Mouse (Mus musculus) bone marrow, adult 2 months (tissue): ENCODE measurements around the gene Myh9. TPM values are rescaled to one million over a fixed set of nuclear protein-coding genes. Genes with fewer than 3 reads are reported as not detected.

Experiments
- H3K27ac ChIP-seq: fragments of 200-500 bp; 2 replicates; pipeline ENCODE4 v1.5.1; 2012; ENCODE audit warnings: low read depth, mild to moderate bottlenecking, control low read depth, inconsistent platforms, low read length; ENCODE audit not compliant: control insufficient read depth, poor library complexity, insufficient read depth
- H3K4me1 ChIP-seq: fragments of 200-500 bp; 2 replicates; pipeline ENCODE4 v1.6.1; 2011; ENCODE audit warnings: low read length; ENCODE audit not compliant: control insufficient read depth, insufficient read depth
- H3K4me3 ChIP-seq: fragments of 200-500 bp; replicated peaks from 2 replicates; pipeline ENCODE3; 2011; ENCODE audit warnings: mild to moderate bottlenecking, low read depth, low read length, control low read depth; ENCODE audit not compliant: control insufficient read depth
- CTCF ChIP-seq: fragments of 200-500 bp; IDR thresholded peaks from 2 replicates; pipeline ENCODE4 v1.5.1; 2011; ENCODE audit warnings: low read length, control low read depth; ENCODE audit not compliant: control insufficient read depth, insufficient read depth
- POLR2A ChIP-seq: fragments of 200-500 bp; IDR thresholded peaks from 2 replicates; pipeline ENCODE4 v1.6.1; 2011; ENCODE audit warnings: low read depth, mild to moderate bottlenecking, control low read depth, low read length, borderline replicate concordance; ENCODE audit not compliant: control insufficient read depth
- WGBS: fragments of 180-500 bp; shearing (Covaris S2); methylation state at CpG from one replicate; pipeline ENCODE4 v1.1.7; 2018; 5-methylcytosine and 5-hydroxymethylcytosine counted together
- polyA plus RNA-seq: library from polyadenylated mRNA; stranded (reverse); fragments of >200 nt; gene quantifications from 2 replicates; pipeline ENCODE4 v1.2.4, GENCODE M21; 2011; ENCODE audit warnings: low replicate concordance; ENCODE audit not compliant: missing spikeins, insufficient read depth, insufficient read length

Gene Myh9
- polyA plus RNA-seq, 1 experiment = 399 TPM

- Histone ChIP-seq H3K4me1 (peaks cover 33% of the 10 kb centered on the region), H3K27ac (peak overlapping the region; percentile 83), H3K4me3 (peak overlapping the region; percentile 37)
- 37% methylated on average over 9 of the region's 9 CpGs for WGBS
- TF ChIP-seq POLR2A (no peak), CTCF (no peak)
Measured at GRCm38 (mm10) chr15:77835930-77836653, 5.9 kb downstream of the Myh9 start.

- peaks cover 39% of the 10 kb centered on the region for H3K4me1 ChIP-seq
- WGBS = 36% methylated on average over 15 of the region's 15 CpGs
- TF ChIP-seq CTCF (no peak), POLR2A (no peak)
- peak overlapping the region; percentile 88 for H3K27ac ChIP-seq
- H3K4me3 ChIP-seq = peak overlapping the region; percentile 24
Measured at GRCm38 (mm10) chr15:77834336-77835268, 7.4 kb downstream of the Myh9 start.

- Histone ChIP-seq H3K4me1 (peaks cover 38% of the 10 kb centered on the region), H3K4me3 (no peak overlapping the region), H3K27ac (peak overlapping the region; percentile 88)
- TF ChIP-seq CTCF (no peak), POLR2A (no peak)
- WGBS = 70% methylated on average over 6 of the region's 6 CpGs
Measured at GRCm38 (mm10) chr15:77833731-77834130, 8.2 kb downstream of the Myh9 start.

- H3K4me3 ChIP-seq = no peak overlapping the region
- peak overlapping the region; percentile 88 for H3K27ac ChIP-seq
- H3K4me1 ChIP-seq = peaks cover 40% of the 10 kb centered on the region
- TF ChIP-seq CTCF (no peak), POLR2A (no peak)
Measured at GRCm38 (mm10) chr15:77833083-77833482, 8.9 kb downstream of the Myh9 start.

- H3K4me1 ChIP-seq = peaks cover 36% of the 10 kb centered on the region
- 29% methylated on average over 7 of the region's 7 CpGs for WGBS
Measured at GRCm38 (mm10) chr15:77832458-77832904, 9.5 kb downstream of the Myh9 start.

GRCm38 (mm10) chr15:77831754-77832457, 10.1 kb downstream of the Myh9 start:
- TF ChIP-seq POLR2A (no peak), CTCF (no peak)
- Histone ChIP-seq H3K4me1 (peaks cover 35% of the 10 kb centered on the region), H3K27ac (peak overlapping the region; percentile 77), H3K4me3 (peak overlapping the region; percentile 14)
- 40% methylated on average over 8 of the region's 8 CpGs for WGBS

More at GRCm38 (mm10) chr15:77832458-77832904, 9.5 kb downstream of the Myh9 start:
- Histone ChIP-seq H3K27ac (peak overlapping the region; percentile 77), H3K4me3 (peak overlapping the region; percentile 20)
- TF ChIP-seq POLR2A (no peak), CTCF (no peak)

GRCm38 (mm10) chr15:77831138-77831579, 10.8 kb downstream of the Myh9 start:
- peaks cover 30% of the 10 kb centered on the region for H3K4me1 ChIP-seq
- H3K27ac ChIP-seq = peak overlapping the region; percentile 84
- H3K4me3 ChIP-seq = peak overlapping the region; percentile 51
- 33% methylated on average over 2 of the region's 2 CpGs for WGBS
- TF ChIP-seq POLR2A (no peak), CTCF (no peak)

GRCm38 (mm10) chr15:77830481-77831137, 11.4 kb downstream of the Myh9 start:
- WGBS = 18% methylated on average over 5 of the region's 5 CpGs
- TF ChIP-seq POLR2A (no peak), CTCF (no peak)
- Histone ChIP-seq H3K4me1 (peaks cover 27% of the 10 kb centered on the region), H3K4me3 (peak overlapping the region; percentile 51), H3K27ac (peak overlapping the region; percentile 84)
